Mouse (Mus musculus): ENCODE measurements around the gene Gfpt2. TPM values are rescaled to one million over a fixed set of nuclear protein-coding genes. Genes with fewer than 3 reads are reported as not detected.

Gfpt2 gene
- polyA plus RNA-seq, 1 experiment from 2014 or later = 16.0 TPM

- no peak overlapping the region for H3K4me3 ChIP-seq
- H3K36me3 ChIP-seq = peaks cover 51% of the 10 kb centered on the region
- no peaks in the 10 kb centered on the region for H3K4me1 ChIP-seq (replicated peaks)
- no peak for DNase-seq (ENCODE audit: low spot score)
- no peak overlapping the region for H3K27ac ChIP-seq
- H3K27me3 ChIP-seq (ENCODE audit: insufficient read depth, poor library complexity, severe bottlenecking) = no peaks in the 10 kb centered on the region
- WGBS = 96% methylated on average over 8 of the region's 8 CpGs
- no peaks in the 10 kb centered on the region for H3K9me3 ChIP-seq
These were observed 83.2 kb downstream of the Gfpt2 start for GRCm38 (mm10) chr11:49876948-49877817.

GRCm38 (mm10) chr11:49879950-49880642 is 86.1 kb downstream of the Gfpt2 start:
- WGBS = 96% methylated on average over 3 of the region's 3 CpGs
- H3K36me3 ChIP-seq = peaks cover 48% of the 10 kb centered on the region
- no peaks in the 10 kb centered on the region for H3K9me3 ChIP-seq
- no peak overlapping the region for H3K27ac ChIP-seq
- H3K4me1 ChIP-seq (replicated peaks) = no peaks in the 10 kb centered on the region
- H3K4me3 ChIP-seq = no peak overlapping the region
- DNase-seq (ENCODE audit: low spot score) = no peak
- H3K27me3 ChIP-seq (ENCODE audit: insufficient read depth, poor library complexity, severe bottlenecking) = no peaks in the 10 kb centered on the region

- 92% methylated on average over 3 of the region's 3 CpGs for WGBS
These were observed 89.4 kb downstream of the Gfpt2 start for GRCm38 (mm10) chr11:49883394-49883793.

More at GRCm38 (mm10) chr11:49883394-49883793, 89.4 kb downstream of the Gfpt2 start:
- Histone ChIP-seq H3K9me3 (no peaks in the 10 kb centered on the region), H3K27me3 (ENCODE audit: insufficient read depth, poor library complexity, severe bottlenecking) (no peaks in the 10 kb centered on the region), H3K4me1 (replicated peaks) (no peaks in the 10 kb centered on the region), H3K36me3 (peaks cover 50% of the 10 kb centered on the region), H3K4me3 (no peak overlapping the region), H3K27ac (no peak overlapping the region)
- no peak for DNase-seq (ENCODE audit: low spot score)

Other genes with a start within 250 kb of the Gfpt2 start
- gene Olfr1380, start 237.3 kb upstream of the Gfpt2 start, polyA plus RNA-seq (2016; fragmentation: Nextera tagmentation; extraction: Ambion mirVana) = not detected in 2 replicates
- gene Flt4, start 184.9 kb upstream of the Gfpt2 start, polyA plus RNA-seq (2016; fragmentation: Nextera tagmentation; extraction: Ambion mirVana) = 4.3 and 5.4 TPM in 2 replicates
- not detected in 2 replicates for gene Scgb3a1, start 130.6 kb upstream of the Gfpt2 start, polyA plus RNA-seq (2016; fragmentation: Nextera tagmentation; extraction: Ambion mirVana)
- 57.3 and 60.8 TPM in 2 replicates for gene Cnot6, start 81.5 kb upstream of the Gfpt2 start, polyA plus RNA-seq (2016; fragmentation: Nextera tagmentation; extraction: Ambion mirVana)
- gene Mapk9, start 52.6 kb downstream of the Gfpt2 start, polyA plus RNA-seq (2016; fragmentation: Nextera tagmentation; extraction: Ambion mirVana) = 26.5 and 34.0 TPM in 2 replicates
- gene Rasgef1c, start 107.7 kb downstream of the Gfpt2 start, polyA plus RNA-seq (2016; fragmentation: Nextera tagmentation; extraction: Ambion mirVana) = 1.5 and 3.7 TPM in 2 replicates
- 59.1 and 62.4 TPM in 2 replicates for gene Rnf130, start 231.2 kb downstream of the Gfpt2 start, polyA plus RNA-seq (2016; fragmentation: Nextera tagmentation; extraction: Ambion mirVana)